Mouse (Mus musculus): Measurements from ENCODE around the gene Fam43b. TPM values are rescaled to one million over a fixed set of nuclear protein-coding genes. Genes with fewer than 3 reads are reported as not detected.
A peak's percentile ranks its signal among the peaks of the same experiment; 100 is the strongest.

Gene Fam43b
- polyA plus RNA-seq, 1 experiment from 2014 or later = not detected

- Histone ChIP-seq H3K9me3 (no peaks in the 10 kb centered on the region), H3K4me1 (no peaks in the 10 kb centered on the region), H3K9ac (no peak overlapping the region), H3K27me3 (replicated peaks) (0 out of 2 replicates have a peak, but pooled peaks cover 5% of the 10 kb centered on the region), H3K4me2 (no peak overlapping the region), H3K36me3 (no peaks in the 10 kb centered on the region), H3K4me3 (replicated peaks) (no peak overlapping the region), H3K27ac (no peak overlapping the region)
- ATAC-seq (ENCODE audit: insufficient read depth, low FRiP score, low read depth) = no peak
- 73% methylated on average over 6 of the region's 6 CpGs for WGBS
Observed at GRCm38 (mm10) chr4:138382462-138382861, 13.9 kb downstream of the Fam43b start.

- no peaks in the 10 kb centered on the region for H3K9me3 ChIP-seq
- no peak overlapping the region for H3K27ac ChIP-seq
- no peak overlapping the region for H3K9ac ChIP-seq
- H3K4me3 ChIP-seq (replicated peaks) = no peak overlapping the region
- H3K36me3 ChIP-seq = no peaks in the 10 kb centered on the region
- no peaks in the 10 kb centered on the region for H3K4me1 ChIP-seq
- no peak overlapping the region for H3K4me2 ChIP-seq
- ATAC-seq (ENCODE audit: insufficient read depth, low FRiP score, low read depth) = no peak
- H3K27me3 ChIP-seq (replicated peaks) = 0 out of 2 replicates have a peak, but pooled peaks cover 5% of the 10 kb centered on the region
- WGBS = 56% methylated on average over 10 of the region's 10 CpGs
Observed at GRCm38 (mm10) chr4:138380132-138380689, 16.1 kb downstream of the Fam43b start.

- Histone ChIP-seq H3K4me2 (no peak overlapping the region), H3K9ac (no peak overlapping the region), H3K4me3 (replicated peaks) (no peak overlapping the region), H3K9me3 (no peaks in the 10 kb centered on the region), H3K4me1 (no peaks in the 10 kb centered on the region), H3K27ac (no peak overlapping the region), H3K36me3 (no peaks in the 10 kb centered on the region), H3K27me3 (replicated peaks) (0 out of 2 replicates have a peak, but pooled peaks cover 5% of the 10 kb centered on the region)
- no peak for ATAC-seq (ENCODE audit: insufficient read depth, low FRiP score, low read depth)
- WGBS = 53% methylated on average over 14 of the region's 14 CpGs
Observed at GRCm38 (mm10) chr4:138379091-138379840, 17.1 kb downstream of the Fam43b start.

GRCm38 (mm10) chr4:138377526-138377925, 18.8 kb downstream of the Fam43b start:
- no peaks in the 10 kb centered on the region for H3K36me3 ChIP-seq
- H3K9me3 ChIP-seq = no peaks in the 10 kb centered on the region
- no peak for ATAC-seq (ENCODE audit: insufficient read depth, low FRiP score, low read depth)
- 0 out of 2 replicates have a peak, but pooled peaks cover 5% of the 10 kb centered on the region for H3K27me3 ChIP-seq (replicated peaks)
- no peaks in the 10 kb centered on the region for H3K4me1 ChIP-seq
- no peak overlapping the region for H3K4me3 ChIP-seq (replicated peaks)
- no peak overlapping the region for H3K4me2 ChIP-seq
- no peak overlapping the region; the same call in 1 of the 2 replicates for H3K27ac ChIP-seq
- H3K9ac ChIP-seq = no peak overlapping the region
- WGBS = 42% methylated on average over 6 of the region's 6 CpGs

- no peak overlapping the region for H3K4me3 ChIP-seq (replicated peaks)
- H3K9me3 ChIP-seq = no peaks in the 10 kb centered on the region
- H3K4me2 ChIP-seq = no peak overlapping the region
- H3K27ac ChIP-seq = no peak overlapping the region
- H3K27me3 ChIP-seq (replicated peaks) = no peaks in the 10 kb centered on the region
- ATAC-seq (ENCODE audit: insufficient read depth, low FRiP score, low read depth) = no peak
- 88% methylated on average over 3 of the region's 3 CpGs for WGBS
- H3K9ac ChIP-seq = no peak overlapping the region
- no peaks in the 10 kb centered on the region for H3K36me3 ChIP-seq
- no peaks in the 10 kb centered on the region for H3K4me1 ChIP-seq
Observed at GRCm38 (mm10) chr4:138375117-138375516, 21.2 kb downstream of the Fam43b start.

- no peak for ATAC-seq (ENCODE audit: insufficient read depth, low FRiP score, low read depth)
- no peak overlapping the region for H3K4me3 ChIP-seq (replicated peaks)
- no peaks in the 10 kb centered on the region for H3K9me3 ChIP-seq
- 75% methylated on average over 5 of the region's 5 CpGs for WGBS
- no peaks in the 10 kb centered on the region for H3K27me3 ChIP-seq (replicated peaks)
- H3K36me3 ChIP-seq = no peaks in the 10 kb centered on the region
- no peak overlapping the region for H3K9ac ChIP-seq
- peaks cover 13% of the 10 kb centered on the region; the same call in 1 of the 2 replicates for H3K4me1 ChIP-seq
- H3K4me2 ChIP-seq = no peak overlapping the region
- H3K27ac ChIP-seq = no peak overlapping the region
Observed at GRCm38 (mm10) chr4:138370996-138371516, 25.3 kb downstream of the Fam43b start.

- peak overlapping the region; percentile 68 for H3K4me2 ChIP-seq
- no peaks in the 10 kb centered on the region for H3K36me3 ChIP-seq
- H3K4me1 ChIP-seq = peaks cover 13% of the 10 kb centered on the region; the same call in 1 of the 2 replicates
- H3K4me3 ChIP-seq (replicated peaks) = no peak overlapping the region
- no peaks in the 10 kb centered on the region for H3K9me3 ChIP-seq
- no peak for ATAC-seq (ENCODE audit: insufficient read depth, low FRiP score, low read depth)
- H3K9ac ChIP-seq = no peak overlapping the region
- peak overlapping the region; percentile 6; the same call in 1 of the 2 replicates for H3K27ac ChIP-seq
- no peaks in the 10 kb centered on the region for H3K27me3 ChIP-seq (replicated peaks)
- 80% methylated on average over 12 of the region's 12 CpGs for WGBS
Observed at GRCm38 (mm10) chr4:138368498-138369260, 27.6 kb downstream of the Fam43b start.

- Histone ChIP-seq H3K9ac (peak within 1 kb of the TSS; percentile 34), H3K36me3 (no peaks in the 10 kb centered on the region), H3K9me3 (no peaks in the 10 kb centered on the region), H3K27me3 (replicated peaks) (no peaks in the 10 kb centered on the region), H3K4me1 (peaks cover 13% of the 10 kb centered on the region; the same call in 1 of the 2 replicates), H3K4me3 (replicated peaks) (peak within 1 kb of the TSS; percentile 40), H3K4me2 (peak within 1 kb of the TSS; percentile 68), H3K27ac (peak within 1 kb of the TSS; percentile 6; the same call in 1 of the 2 replicates)
- peak; percentile 94 for ATAC-seq (ENCODE audit: insufficient read depth, low FRiP score, low read depth)
- 7% methylated on average over 34 of the region's 34 CpGs for WGBS
Observed at GRCm38 (mm10) chr4:138367641-138368497, 28.5 kb downstream of the Fam43b start, which contains the start of gene Cda. Gene Cda, minus strand, starts transcription at chr4:138367992.

GRCm38 (mm10) chr4:138366561-138366960, 29.8 kb downstream of the Fam43b start:
- Histone ChIP-seq H3K9me3 (no peaks in the 10 kb centered on the region), H3K4me2 (no peak overlapping the region), H3K4me1 (peaks cover 13% of the 10 kb centered on the region; the same call in 1 of the 2 replicates), H3K27ac (no peak overlapping the region), H3K36me3 (no peaks in the 10 kb centered on the region), H3K4me3 (replicated peaks) (no peak overlapping the region), H3K9ac (no peak overlapping the region), H3K27me3 (replicated peaks) (no peaks in the 10 kb centered on the region)
- 80% methylated on average over 2 of the region's 2 CpGs for WGBS
- ATAC-seq (ENCODE audit: insufficient read depth, low FRiP score, low read depth) = no peak

GRCm38 (mm10) chr4:138363511-138363910, 32.8 kb downstream of the Fam43b start:
- Histone ChIP-seq H3K4me2 (no peak overlapping the region), H3K4me3 (replicated peaks) (no peak overlapping the region), H3K9ac (no peak overlapping the region), H3K36me3 (no peaks in the 10 kb centered on the region), H3K27ac (no peak overlapping the region), H3K9me3 (no peaks in the 10 kb centered on the region), H3K27me3 (replicated peaks) (no peaks in the 10 kb centered on the region), H3K4me1 (peaks cover 13% of the 10 kb centered on the region; the same call in 1 of the 2 replicates)
- ATAC-seq (ENCODE audit: insufficient read depth, low FRiP score, low read depth) = no peak
- 57% methylated on average over 5 of the region's 5 CpGs for WGBS

GRCm38 (mm10) chr4:138362883-138363282, 33.4 kb downstream of the Fam43b start:
- Histone ChIP-seq H3K9ac (no peak overlapping the region), H3K27ac (no peak overlapping the region), H3K4me2 (no peak overlapping the region), H3K36me3 (no peaks in the 10 kb centered on the region), H3K27me3 (replicated peaks) (no peaks in the 10 kb centered on the region), H3K4me1 (peaks cover 7% of the 10 kb centered on the region; the same call in 1 of the 2 replicates), H3K4me3 (replicated peaks) (no peak overlapping the region), H3K9me3 (no peaks in the 10 kb centered on the region)
- 78% methylated on average over 7 of the region's 7 CpGs for WGBS
- no peak for ATAC-seq (ENCODE audit: insufficient read depth, low FRiP score, low read depth)
